Mouse (Mus musculus) spleen, adult 18-20 months (tissue): ENCODE data around the gene Trpv1.

ENCODE experiments used
- DNase-seq, 2 experiments: peaks; one replicate each; pipeline ENCODE4 v3.0.0; 2022; ENCODE audit warnings: mixed read lengths in 2 of 2

Gene Trpv1

GRCm38 (mm10) chr11:73236731-73237130 lies 2.6 kb downstream of the Trpv1 start:
- no peak for DNase-seq

DNA sequence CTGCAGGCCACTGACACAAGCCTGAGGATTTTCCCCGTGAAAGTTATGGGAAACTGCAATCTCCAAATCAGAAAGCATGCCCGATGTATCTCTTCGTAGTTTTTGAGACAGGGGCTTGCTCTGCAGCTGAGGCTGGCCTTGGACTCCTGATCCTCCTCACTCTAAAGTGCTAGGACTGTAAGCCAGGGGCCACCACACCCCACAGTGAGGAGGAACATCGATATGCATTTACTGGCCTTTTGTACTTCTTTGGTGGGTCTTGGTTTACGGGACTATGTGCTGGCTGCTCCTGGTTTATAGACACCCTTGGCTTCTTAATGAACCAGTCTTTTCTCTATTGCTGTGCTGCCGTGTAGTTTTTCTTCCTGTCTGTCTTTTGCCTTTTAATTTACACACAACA lies 8.1 kb downstream of the Trpv1 start:
- DNase-seq = no peak

DNA sequence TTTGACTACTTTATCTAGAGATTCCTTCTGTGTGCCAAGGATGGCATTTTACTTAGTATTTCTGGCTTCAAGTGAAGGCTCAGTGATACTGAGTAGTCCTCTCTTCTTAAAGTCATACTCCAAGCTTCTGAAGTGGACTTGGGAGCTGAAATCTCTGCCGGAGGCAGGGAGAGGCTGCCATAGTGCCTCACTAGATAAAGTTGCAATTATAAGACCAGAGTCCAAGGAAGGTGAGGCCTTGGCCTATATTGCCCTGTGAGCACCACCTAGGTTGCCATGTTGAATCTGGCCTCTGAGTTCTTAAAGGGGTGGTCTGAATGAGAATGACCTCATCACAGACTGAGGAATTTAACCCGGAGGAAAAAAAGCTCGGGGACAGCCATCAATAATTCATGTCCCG lies 8.7 kb downstream of the Trpv1 start:
- no peak for DNase-seq

GRCm38 (mm10) chr11:73257362-73257945 lies 23.4 kb downstream of the Trpv1 start:
- no peak for DNase-seq

DNA sequence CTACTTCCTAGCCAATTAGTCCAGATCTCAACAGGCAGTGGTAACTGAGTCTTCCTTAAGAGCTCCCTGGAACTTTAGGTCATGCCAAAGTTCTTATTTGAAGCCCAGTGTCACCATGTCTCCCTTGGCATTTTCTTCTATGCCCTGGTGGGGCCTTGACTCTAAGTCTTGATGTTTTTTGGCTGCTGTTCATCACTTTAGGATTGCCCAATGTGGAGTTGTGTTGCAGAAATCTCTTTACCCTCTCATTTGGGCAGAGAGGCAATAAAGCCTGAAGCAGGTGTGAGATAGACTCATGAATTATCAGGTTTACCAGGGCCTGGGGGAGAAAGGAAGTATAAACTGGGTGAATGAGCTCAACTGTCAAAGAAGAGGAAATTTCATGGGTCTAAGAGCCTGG lies 24.6 kb downstream of the Trpv1 start:
- DNase-seq = no peak

DNA sequence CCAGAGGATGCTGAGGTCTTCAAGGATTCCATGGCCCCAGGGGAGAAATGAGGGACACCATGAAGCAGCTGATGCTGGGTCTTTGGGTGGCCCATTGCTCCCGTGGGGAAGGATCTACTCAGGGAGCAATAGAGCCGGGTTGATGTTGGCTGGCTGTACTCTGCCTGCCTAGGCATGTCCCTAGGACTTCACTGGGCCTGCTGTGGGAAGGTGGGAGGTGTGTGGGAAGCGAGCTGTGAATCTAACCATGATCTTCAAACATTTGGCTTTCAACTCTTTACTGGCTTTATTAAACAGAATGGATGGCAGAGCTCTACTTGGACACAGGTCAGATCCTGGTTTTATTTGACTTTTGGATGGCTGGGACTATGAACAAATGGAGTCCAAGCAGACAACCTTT lies 26.4 kb downstream of the Trpv1 start:
- no peak for DNase-seq

DNA sequence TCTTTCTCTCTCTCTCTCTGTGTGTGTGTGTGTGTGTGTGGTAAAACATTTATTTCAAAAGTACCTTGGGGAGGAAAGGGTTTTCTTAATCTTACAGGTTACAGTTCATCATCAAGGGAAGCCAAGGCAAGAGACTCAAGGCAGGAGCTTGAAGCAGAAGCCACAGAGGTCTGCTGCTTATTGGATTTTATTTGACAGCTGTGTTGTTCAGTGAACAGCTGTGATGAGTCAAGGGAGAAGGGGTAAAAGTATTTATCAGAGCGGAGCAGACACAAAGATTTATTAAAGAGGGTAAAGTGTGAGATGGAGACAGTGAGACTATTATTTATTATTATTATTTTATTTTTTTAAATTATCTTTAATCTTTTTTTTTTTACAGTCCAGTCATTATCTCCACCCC lies 27.3 kb downstream of the Trpv1 start:
- DNase-seq = no peak

DNA sequence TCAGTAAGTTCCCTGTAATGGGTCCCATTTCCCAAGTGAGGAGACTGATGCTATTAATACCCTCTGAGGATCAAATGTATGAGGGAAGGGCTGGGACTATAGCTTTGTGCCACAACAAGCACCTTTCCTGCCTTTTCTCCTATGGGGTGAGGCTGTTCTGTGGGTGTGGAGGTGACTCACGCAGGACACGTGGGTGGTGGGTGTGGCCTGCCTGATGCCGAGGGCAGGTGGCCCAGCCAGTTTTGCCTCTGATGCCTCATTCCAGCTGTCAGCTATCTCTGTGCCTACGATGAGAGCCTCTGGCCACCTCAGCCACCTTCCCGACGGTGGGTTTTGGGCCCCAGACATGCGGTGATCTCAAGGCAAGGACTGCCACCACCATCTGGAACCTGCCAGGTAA lies 33.2 kb downstream of the Trpv1 start, which contains the start of gene Trpv3:
Gene Trpv3, plus strand, starts transcription at position 122 of the 400 bp plus-strand sequence.
- no peak for DNase-seq

GRCm38 (mm10) chr11:73274821-73275220 lies 40.7 kb downstream of the Trpv1 start:
- no peak for DNase-seq

- no peak for DNase-seq
Measured at GRCm38 (mm10) chr11:73280710-73281109, 46.6 kb downstream of the Trpv1 start.

DNA sequence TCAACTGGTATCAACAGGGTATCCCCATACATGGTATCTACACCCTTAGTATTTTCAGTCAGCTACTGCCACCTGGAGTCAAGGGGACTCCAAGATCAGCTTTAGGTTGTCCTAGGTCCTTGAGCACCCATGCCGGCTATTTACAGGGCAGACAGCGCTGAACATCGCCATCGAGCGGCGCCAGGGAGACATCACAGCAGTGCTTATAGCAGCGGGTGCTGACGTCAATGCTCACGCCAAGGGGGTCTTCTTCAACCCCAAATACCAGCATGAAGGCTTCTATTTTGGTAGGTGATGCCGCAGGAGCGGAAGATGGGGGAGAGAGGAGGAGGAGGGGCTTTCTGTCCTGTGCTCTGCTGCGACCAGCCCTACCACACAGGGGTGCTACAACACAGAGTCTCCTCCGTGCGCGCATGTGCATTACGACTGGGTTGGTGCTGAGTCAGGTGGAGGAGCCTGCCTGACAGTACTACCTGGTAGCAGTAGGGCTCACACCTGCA lies 47.5 kb downstream of the Trpv1 start:
- peak in 1 of 2 experiments; percentile 4 for DNase-seq

DNA sequence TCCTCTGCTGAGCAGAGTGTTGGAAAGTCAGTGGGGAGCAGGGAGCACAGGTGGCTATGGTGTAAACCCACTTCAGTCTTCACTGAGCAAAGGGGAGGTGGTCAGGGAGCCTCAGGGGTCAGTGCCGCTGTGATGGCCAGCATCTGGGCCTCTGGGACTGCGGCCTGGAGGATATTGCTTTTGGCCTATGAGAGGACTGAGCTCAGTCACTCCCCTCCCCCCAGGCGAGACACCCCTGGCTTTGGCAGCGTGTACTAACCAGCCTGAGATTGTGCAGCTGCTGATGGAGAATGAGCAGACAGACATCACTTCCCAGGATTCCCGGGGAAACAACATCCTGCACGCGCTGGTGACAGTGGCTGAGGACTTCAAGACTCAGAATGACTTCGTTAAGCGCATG lies 49.3 kb downstream of the Trpv1 start:
- no peak for DNase-seq

- no peak for DNase-seq
Measured at GRCm38 (mm10) chr11:73283926-73284325, 49.8 kb downstream of the Trpv1 start.

- DNase-seq = no peak
Measured at GRCm38 (mm10) chr11:73284351-73284750, 50.3 kb downstream of the Trpv1 start.

DNA sequence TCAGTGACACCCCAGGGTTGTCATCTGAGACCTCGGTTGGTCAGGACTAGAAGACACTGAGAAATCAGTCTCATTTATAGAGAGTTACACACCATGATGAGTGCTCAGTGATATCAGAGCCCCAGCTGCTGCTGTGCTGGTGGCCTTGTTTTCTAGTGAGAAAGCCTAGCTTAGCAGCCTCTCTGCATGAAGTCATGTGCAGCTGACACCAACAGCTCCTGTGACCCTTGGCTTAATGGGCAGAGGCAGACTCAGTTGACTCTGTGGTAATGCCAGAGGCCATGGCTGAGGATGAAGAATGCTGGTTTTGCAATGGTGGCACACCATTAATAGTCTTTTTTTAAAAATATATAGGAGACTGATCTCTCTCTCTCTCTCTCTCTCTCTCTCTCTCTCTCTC lies 55.5 kb downstream of the Trpv1 start:
- DNase-seq = no peak

DNA sequence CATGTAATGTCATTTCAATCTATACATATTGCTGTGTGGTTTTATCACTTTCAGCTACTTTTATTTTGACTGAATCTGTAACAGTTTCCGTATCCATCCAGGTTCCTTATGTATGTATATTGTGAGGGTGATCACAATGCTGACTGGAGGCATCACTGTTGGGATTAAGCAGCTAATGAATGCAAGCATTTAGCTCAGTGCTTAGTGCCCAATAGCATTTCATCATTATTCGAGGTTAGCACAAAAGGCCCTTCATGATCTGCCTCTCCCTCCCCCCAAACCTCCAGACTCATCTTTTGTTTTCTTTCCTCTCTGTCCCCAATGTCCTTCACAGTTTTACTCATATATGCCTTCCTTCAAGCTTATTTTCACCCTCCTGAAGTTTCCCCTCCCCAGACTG lies 69.0 kb downstream of the Trpv1 start:
- no peak for DNase-seq
